Mouse (Mus musculus) cerebellum, adult 2 months (tissue): Measurements from ENCODE around the gene Psmb9.

Experiments
- CTCF ChIP-seq: fragments of 200-500 bp; IDR thresholded peaks from 2 replicates; pipeline ENCODE4 v1.5.1; 2011; ENCODE audit warnings: low read depth, mild to moderate bottlenecking, control low read depth, low read length, moderate library complexity, borderline replicate concordance; ENCODE audit not compliant: insufficient read depth
- POLR2A ChIP-seq: fragments of 200-500 bp; IDR thresholded peaks from 2 replicates; pipeline ENCODE4 v1.6.1; 2011; ENCODE audit warnings: low read length, control low read depth, borderline replicate concordance; ENCODE audit not compliant: insufficient read depth

DNA sequence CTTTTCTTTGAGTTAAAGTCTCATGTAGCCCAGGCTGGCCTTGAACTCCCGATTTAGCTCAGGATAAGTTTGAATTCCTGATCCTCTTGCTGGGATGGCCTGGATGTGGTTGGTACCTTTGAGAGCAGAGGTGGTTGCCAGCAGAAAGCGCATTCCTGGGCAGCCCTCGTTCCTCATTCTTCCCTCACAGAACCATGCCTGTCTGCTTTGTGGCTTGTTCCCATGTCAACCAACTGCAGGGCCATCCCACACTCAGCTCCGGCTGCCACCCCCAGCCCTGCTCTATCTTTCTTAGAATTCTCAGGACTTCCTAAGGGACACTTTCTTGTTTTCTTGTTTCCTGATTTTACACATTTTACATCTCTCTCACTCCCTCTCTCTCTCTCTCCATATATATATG lies 46.1 kb downstream of the Psmb9 start:
- TF ChIP-seq POLR2A, result no peak
- no peak for TF ChIP-seq CTCF
